Mouse (Mus musculus) right cerebral cortex, postnatal 36 days (tissue): ENCODE data around the gene Camp.
A peak's percentile ranks its signal among the peaks of the same experiment; 100 is the strongest.
"Not testable (repeated sequence)": the region's sequence is repeated elsewhere in the genome, so short reads cannot be mapped to it uniquely, and the experiment has no call there.

Experiments
- DNase-seq, 2 experiments: peaks; one replicate each; pipeline ENCODE4 v3.0.0; 2022; ENCODE audit warnings: low spot score in 2 of 2, mixed read lengths in 1 of 2

Camp gene

GRCm38 (mm10) chr9:109850099-109850498 is 682 bp upstream of the Camp start:
- DNase-seq, result no peak

- DNase-seq, result no peak
Measured at GRCm38 (mm10) chr9:109833088-109833412, 16.4 kb downstream of the Camp start.

GRCm38 (mm10) chr9:109832391-109833087 is 16.9 kb downstream of the Camp start, which contains the start of gene Nme6:
Gene Nme6 (plus strand): TSS chr9:109832749.
- DNase-seq, result peak; percentile 73 to 75

GRCm38 (mm10) chr9:109826181-109826580 is 23.2 kb downstream of the Camp start:
- no peak for DNase-seq

GRCm38 (mm10) chr9:109825739-109826138 is 23.7 kb downstream of the Camp start:
- DNase-seq, result no peak

- peak in 1 of 2 experiments; percentile 10 for DNase-seq
Measured at GRCm38 (mm10) chr9:109816341-109816740, 33.1 kb downstream of the Camp start.

- no peak for DNase-seq
Measured at GRCm38 (mm10) chr9:109813424-109813823, 36.0 kb downstream of the Camp start.

GRCm38 (mm10) chr9:109811980-109812379 is 37.4 kb downstream of the Camp start, which contains the start of gene Spink8:
Gene Spink8 (plus strand): TSS chr9:109812280.
- DNase-seq, result no peak

GRCm38 (mm10) chr9:109807898-109808297 is 41.5 kb downstream of the Camp start:
- no peak for DNase-seq

- no peak for DNase-seq
Measured at GRCm38 (mm10) chr9:109806695-109807293, 42.6 kb downstream of the Camp start.

- DNase-seq, result no peak
Measured at GRCm38 (mm10) chr9:109806260-109806659, 43.2 kb downstream of the Camp start.

GRCm38 (mm10) chr9:109805596-109805995 is 43.8 kb downstream of the Camp start:
- not testable (repeated sequence) for DNase-seq

- no peak for DNase-seq
Measured at GRCm38 (mm10) chr9:109798051-109798450, 51.4 kb downstream of the Camp start.
